Comparison of ENCODE assay signal across 16 mouse cellular contexts in the genomic region with DNA sequence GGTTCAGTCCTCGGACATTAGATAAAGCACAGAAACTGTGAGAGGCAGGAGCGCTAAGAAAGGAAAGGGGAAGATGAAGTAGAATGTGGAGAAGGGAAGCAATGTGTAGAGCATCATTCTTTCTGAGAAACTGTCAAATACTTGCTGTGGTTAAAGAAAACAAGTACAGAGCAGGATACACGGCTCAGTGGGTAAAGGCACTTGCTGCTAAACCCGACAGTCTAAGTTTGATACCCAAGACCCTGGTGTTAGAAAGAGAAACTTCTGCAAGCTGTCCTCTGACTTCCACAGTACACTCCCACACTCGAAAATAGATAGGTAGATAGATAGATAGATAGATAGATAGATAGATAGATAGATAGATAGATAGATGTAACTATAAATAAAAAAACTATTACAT.
"Had no signal": no experiment of that assay in that cellular context is flagged by ENCODE, and none has a peak within 500 bp of the region (broad histone marks: within the 10 kb centered on the region; RNA-seq: fewer than 3 reads in every experiment).

No protein-coding gene starts in this region.

- H3K4me1 ChIP-seq: limb, embryonic 15.5 days; neural tube, embryonic 15.5 days had no signal

- H3K4me2 ChIP-seq: limb, embryonic 15.5 days; liver, embryonic 13.5 days; lung, embryonic 15.5 days; neural tube, embryonic 15.5 days had no signal

- DNase-seq: kidney, adult 8-10 months; kidney, postnatal 25 days; layer of hippocampus, adult 9-11 months; layer of hippocampus, postnatal 36 days; liver, embryonic 13.5 days; liver, postnatal 0 days; lung, postnatal 14 days; midbrain, embryonic 14.5 days; right cerebral cortex, postnatal 4 days; thymus, postnatal 36 days had no signal

- H3K27me3 ChIP-seq: limb, embryonic 15.5 days; liver, embryonic 13.5 days; lung, embryonic 15.5 days; neural tube, embryonic 15.5 days had no signal

- H3K9me3 ChIP-seq: limb, embryonic 15.5 days; liver, embryonic 13.5 days; lung, embryonic 15.5 days; neural tube, embryonic 15.5 days had no signal

- H3K36me3 ChIP-seq: limb, embryonic 15.5 days; liver, embryonic 13.5 days; lung, embryonic 15.5 days; neural tube, embryonic 15.5 days had no signal

- H3K9ac ChIP-seq: limb, embryonic 15.5 days; liver, embryonic 13.5 days; liver, postnatal 0 days; lung, embryonic 15.5 days; neural tube, embryonic 15.5 days had no signal

- H3K27ac ChIP-seq: limb, embryonic 15.5 days; liver, embryonic 13.5 days; lung, embryonic 15.5 days; macrophage; neural tube, embryonic 15.5 days had no signal

- H3K4me3 ChIP-seq: limb, embryonic 15.5 days; liver, embryonic 13.5 days; lung, embryonic 15.5 days; myocyte; neural tube, embryonic 15.5 days had no signal

- ATAC-seq: intestine, postnatal 0 days; liver, postnatal 0 days had no signal
